Mouse (Mus musculus): ENCODE data around the gene Csrp1. TPM values are rescaled to one million over a fixed set of nuclear protein-coding genes. Genes with fewer than 3 reads are reported as not detected.
A peak's percentile ranks its signal among the peaks of the same experiment; 100 is the strongest.

Csrp1 gene
- polyA plus RNA-seq, 1 experiment from 2014 or later = 285 TPM

GRCm38 (mm10) chr1:135690784-135691416 is 29.0 kb upstream of the Csrp1 start:
- no peaks in the 10 kb centered on the region for H3K4me1 ChIP-seq (replicated peaks; ENCODE audit: control insufficient read depth, insufficient read depth, low read length)
- H3K27me3 ChIP-seq (replicated peaks; ENCODE audit: control insufficient read depth, insufficient read depth, low read length) = no peaks in the 10 kb centered on the region; the same call in 1 of the 2 replicates
- no peaks in the 10 kb centered on the region for H3K9me3 ChIP-seq (ENCODE audit: control insufficient read depth)
- no peak overlapping the region for H3K4me3 ChIP-seq (ENCODE audit: low read depth, low read length)
- peak overlapping the region; percentile 46; the same call in 1 of the 2 replicates for H3K4me2 ChIP-seq (replicated peaks; ENCODE audit: low read depth)
- H3K36me3 ChIP-seq (ENCODE audit: control insufficient read depth, insufficient read depth) = no peaks in the 10 kb centered on the region
- TF ChIP-seq CTCF (IDR thresholded peaks at IDR 0.05; ENCODE audit: low read depth) = no peak
- whole genome bisulfite sequencing = 60% methylated on average over 6 of the region's 6 CpGs
- ATAC-seq = 0 out of 2 replicates have a peak, but pooled peaks have one; percentile 32
- H3K9ac ChIP-seq (ENCODE audit: low read depth, low read length) = 0 out of 2 replicates have a peak overlapping the region, but pooled peaks have one; percentile 22
- no peak overlapping the region for H3K27ac ChIP-seq (ENCODE audit: low read depth, low read length)

DNA sequence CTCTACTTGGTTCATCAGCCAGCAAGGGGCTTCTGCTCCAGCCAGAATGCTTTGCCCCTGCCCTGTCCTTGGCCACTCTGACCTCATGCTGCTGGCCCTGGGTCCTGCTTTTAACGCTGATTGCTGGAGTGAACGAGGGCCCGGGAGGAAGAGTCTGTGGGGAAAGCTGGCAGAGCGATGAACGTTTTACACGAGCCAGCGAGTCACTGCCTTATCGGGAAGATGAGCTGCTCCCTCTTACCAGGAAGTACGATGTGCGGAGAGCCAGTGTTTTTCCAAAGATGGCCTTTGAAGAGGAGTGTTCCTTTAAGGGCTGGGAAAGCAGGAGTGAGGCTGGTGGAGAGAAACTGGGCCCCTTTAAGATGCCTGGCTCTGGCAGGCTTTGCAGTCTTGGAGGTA is 28.4 kb upstream of the Csrp1 start:
- ATAC-seq = no peak
- Histone ChIP-seq H3K27ac (ENCODE audit: low read depth, low read length) (no peak overlapping the region), H3K4me1 (replicated peaks; ENCODE audit: control insufficient read depth, insufficient read depth, low read length) (no peaks in the 10 kb centered on the region), H3K4me2 (replicated peaks; ENCODE audit: low read depth) (peak overlapping the region; percentile 46; the same call in 1 of the 2 replicates), H3K9me3 (ENCODE audit: control insufficient read depth) (no peaks in the 10 kb centered on the region), H3K9ac (ENCODE audit: low read depth, low read length) (0 out of 2 replicates have a peak overlapping the region, but pooled peaks have one; percentile 22), H3K27me3 (replicated peaks; ENCODE audit: control insufficient read depth, insufficient read depth, low read length) (no peaks in the 10 kb centered on the region), H3K4me3 (ENCODE audit: low read depth, low read length) (no peak overlapping the region), H3K36me3 (ENCODE audit: control insufficient read depth, insufficient read depth) (no peaks in the 10 kb centered on the region)
- 9% methylated on average over 10 of the region's 10 CpGs for WGBS
- TF ChIP-seq CTCF (IDR thresholded peaks at IDR 0.05; ENCODE audit: low read depth) = no peak

DNA sequence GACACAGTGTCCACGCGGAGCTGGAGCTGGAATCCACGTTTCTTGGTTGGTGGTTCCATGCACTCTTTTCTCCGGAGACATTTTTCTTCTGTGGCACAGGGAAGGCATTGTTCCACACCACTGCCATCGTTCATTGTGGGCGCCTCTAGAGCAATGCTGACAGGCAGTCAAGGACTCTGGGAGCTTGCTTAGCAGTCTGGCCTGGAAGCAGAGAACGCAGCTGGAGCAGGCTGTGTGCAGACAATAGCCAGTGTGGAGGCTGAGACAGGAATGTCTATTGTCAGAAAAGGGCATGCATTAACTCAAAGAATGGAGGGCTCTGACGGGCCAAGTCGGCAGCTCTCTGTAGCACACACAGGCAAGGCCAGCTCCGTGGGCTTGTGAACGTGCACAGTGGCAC is 25.7 kb upstream of the Csrp1 start:
- peaks cover 3% of the 10 kb centered on the region; the same call in 1 of the 2 replicates for H3K4me1 ChIP-seq (replicated peaks; ENCODE audit: control insufficient read depth, insufficient read depth, low read length)
- H3K27ac ChIP-seq (ENCODE audit: low read depth, low read length) = no peak overlapping the region
- H3K9me3 ChIP-seq (ENCODE audit: control insufficient read depth) = no peaks in the 10 kb centered on the region
- H3K4me3 ChIP-seq (ENCODE audit: low read depth, low read length) = no peak overlapping the region
- H3K9ac ChIP-seq (ENCODE audit: low read depth, low read length) = no peak overlapping the region
- 67% methylated on average over 11 of the region's 11 CpGs for WGBS
- ATAC-seq = no peak
- H3K27me3 ChIP-seq (replicated peaks; ENCODE audit: control insufficient read depth, insufficient read depth, low read length) = no peaks in the 10 kb centered on the region; the same call in 1 of the 2 replicates
- TF ChIP-seq CTCF (IDR thresholded peaks at IDR 0.05; ENCODE audit: low read depth) = no peak
- no peaks in the 10 kb centered on the region for H3K36me3 ChIP-seq (ENCODE audit: control insufficient read depth, insufficient read depth)
- no peak overlapping the region for H3K4me2 ChIP-seq (replicated peaks; ENCODE audit: low read depth)

DNA sequence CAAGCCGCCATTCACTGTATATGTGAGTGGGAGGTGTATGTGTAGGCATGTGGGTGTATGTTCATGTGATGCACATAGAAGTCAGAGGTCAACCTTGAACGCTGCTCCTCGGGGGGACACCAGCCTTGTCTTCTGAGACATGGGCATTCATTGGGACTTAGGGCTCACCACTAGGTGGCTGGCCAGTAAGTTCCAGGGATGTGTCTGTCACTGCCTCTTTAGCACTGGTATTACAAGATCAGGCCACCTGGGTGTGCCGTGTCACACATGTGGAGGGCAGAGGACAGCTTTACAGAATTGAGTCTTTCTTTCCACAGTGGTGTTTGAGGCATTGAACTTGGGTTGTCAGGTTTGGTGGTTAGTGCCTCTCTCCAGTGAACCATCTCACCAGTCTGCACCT is 22.4 kb upstream of the Csrp1 start:
- no peaks in the 10 kb centered on the region for H3K9me3 ChIP-seq (ENCODE audit: control insufficient read depth)
- TF ChIP-seq CTCF (IDR thresholded peaks at IDR 0.05; ENCODE audit: low read depth) = peak; percentile 51
- H3K4me3 ChIP-seq (ENCODE audit: low read depth, low read length) = no peak overlapping the region
- no peak overlapping the region for H3K9ac ChIP-seq (ENCODE audit: low read depth, low read length)
- H3K36me3 ChIP-seq (ENCODE audit: control insufficient read depth, insufficient read depth) = no peaks in the 10 kb centered on the region
- H3K27me3 ChIP-seq (replicated peaks; ENCODE audit: control insufficient read depth, insufficient read depth, low read length) = no peaks in the 10 kb centered on the region; the same call in 1 of the 2 replicates
- H3K4me1 ChIP-seq (replicated peaks; ENCODE audit: control insufficient read depth, insufficient read depth, low read length) = peaks cover 4% of the 10 kb centered on the region; the same call in 1 of the 2 replicates
- WGBS = 74% methylated on average over 4 of the region's 4 CpGs
- no peak overlapping the region for H3K4me2 ChIP-seq (replicated peaks; ENCODE audit: low read depth)
- ATAC-seq = 0 out of 2 replicates have a peak, but pooled peaks have one; percentile 3
- no peak overlapping the region for H3K27ac ChIP-seq (ENCODE audit: low read depth, low read length)

- Histone ChIP-seq H3K4me3 (ENCODE audit: low read depth, low read length) (no peak overlapping the region), H3K27ac (ENCODE audit: low read depth, low read length) (no peak overlapping the region), H3K9me3 (ENCODE audit: control insufficient read depth) (no peaks in the 10 kb centered on the region), H3K27me3 (replicated peaks; ENCODE audit: control insufficient read depth, insufficient read depth, low read length) (no peaks in the 10 kb centered on the region; the same call in 1 of the 2 replicates), H3K9ac (ENCODE audit: low read depth, low read length) (no peak overlapping the region), H3K4me1 (replicated peaks; ENCODE audit: control insufficient read depth, insufficient read depth, low read length) (peaks cover 4% of the 10 kb centered on the region; the same call in 1 of the 2 replicates), H3K36me3 (ENCODE audit: control insufficient read depth, insufficient read depth) (no peaks in the 10 kb centered on the region), H3K4me2 (replicated peaks; ENCODE audit: low read depth) (no peak overlapping the region)
- no peak for ATAC-seq
- no peak for TF ChIP-seq CTCF (IDR thresholded peaks at IDR 0.05; ENCODE audit: low read depth)
- 43% methylated on average over 6 of the region's 6 CpGs for WGBS
Observed at GRCm38 (mm10) chr1:135698046-135698445, 21.8 kb upstream of the Csrp1 start.

DNA sequence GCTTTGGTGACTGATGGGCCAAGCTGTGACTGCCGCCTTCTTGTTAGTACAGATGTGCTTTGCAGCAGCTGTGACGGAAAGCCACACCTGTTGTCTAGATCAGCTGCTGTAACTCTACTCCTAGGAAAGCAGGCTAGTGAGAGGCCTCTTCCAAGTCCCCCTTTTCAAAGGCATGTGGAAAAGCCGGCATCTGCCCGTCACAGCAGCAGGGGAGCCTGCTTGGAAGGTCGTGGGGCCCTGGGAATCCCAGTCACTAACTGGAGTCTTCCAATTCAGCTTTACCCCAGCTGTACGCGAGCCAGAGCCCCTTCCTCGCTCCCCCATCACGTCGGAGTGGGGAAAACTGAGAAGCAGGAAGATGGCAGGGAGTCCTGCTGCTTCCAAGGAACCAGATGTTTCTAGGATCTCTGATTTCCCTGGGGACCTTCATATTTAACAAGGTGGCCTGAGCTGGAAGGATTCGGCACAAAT is 21.4 kb upstream of the Csrp1 start:
- no peak for ATAC-seq
- TF ChIP-seq CTCF (IDR thresholded peaks at IDR 0.05; ENCODE audit: low read depth) = no peak
- 35% methylated on average over 11 of the region's 11 CpGs for WGBS
- Histone ChIP-seq H3K4me3 (ENCODE audit: low read depth, low read length) (no peak overlapping the region), H3K36me3 (ENCODE audit: control insufficient read depth, insufficient read depth) (no peaks in the 10 kb centered on the region), H3K27ac (ENCODE audit: low read depth, low read length) (no peak overlapping the region), H3K9ac (ENCODE audit: low read depth, low read length) (no peak overlapping the region), H3K27me3 (replicated peaks; ENCODE audit: control insufficient read depth, insufficient read depth, low read length) (no peaks in the 10 kb centered on the region; the same call in 1 of the 2 replicates), H3K4me2 (replicated peaks; ENCODE audit: low read depth) (peak overlapping the region; percentile 57), H3K9me3 (ENCODE audit: control insufficient read depth) (no peaks in the 10 kb centered on the region), H3K4me1 (replicated peaks; ENCODE audit: control insufficient read depth, insufficient read depth, low read length) (peaks cover 4% of the 10 kb centered on the region; the same call in 1 of the 2 replicates)

All from intestine, postnatal 0 days (tissue).